Mouse (Mus musculus) liver, adult (tissue): ENCODE results near the gene Klhl29.

Source experiments
- GATA4 ChIP-seq: IDR thresholded peaks from 2 replicates; pipeline ENCODE4 v1.6.1; 2014; ENCODE audit warnings: mild to moderate bottlenecking, low read length; ENCODE audit not compliant: insufficient replicate concordance

Klhl29 gene

DNA sequence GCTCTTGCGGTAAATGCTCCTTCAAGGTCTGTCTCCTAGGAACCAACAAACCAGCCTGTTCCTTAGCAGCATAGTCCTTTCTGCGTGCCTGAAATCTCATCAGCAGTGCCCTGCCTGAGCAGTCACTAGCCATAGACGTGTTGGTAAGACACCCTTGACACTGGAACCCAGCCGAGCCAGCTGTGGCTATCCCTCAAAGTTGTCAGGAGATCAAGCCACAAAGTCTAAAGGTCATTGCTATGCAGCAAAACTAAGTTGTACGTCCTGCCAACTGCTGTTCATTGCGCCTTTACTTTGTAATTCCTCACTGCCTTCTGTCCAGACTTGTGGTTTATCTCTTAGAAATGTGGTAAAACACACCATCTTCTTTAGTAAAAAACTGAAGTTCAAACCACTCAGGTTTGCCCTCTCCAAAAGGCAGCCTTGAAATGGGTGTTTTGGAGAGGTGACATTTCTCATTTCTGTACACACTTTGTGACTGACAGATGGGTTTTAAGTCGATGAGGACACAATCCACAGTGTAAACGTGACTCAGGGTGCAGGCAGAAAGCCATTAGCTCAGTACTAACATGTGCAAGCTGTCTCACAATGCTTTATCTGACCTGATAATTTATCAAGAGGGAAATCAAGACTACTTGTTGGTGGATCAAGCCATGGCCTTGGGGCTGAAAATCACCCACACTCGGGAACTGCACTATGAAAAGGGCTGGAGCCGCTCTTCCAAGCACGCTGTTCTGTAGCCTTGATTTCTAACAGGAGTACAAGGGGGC is 171.2 kb downstream of the Klhl29 start:
- TF ChIP-seq GATA4: no peak

DNA sequence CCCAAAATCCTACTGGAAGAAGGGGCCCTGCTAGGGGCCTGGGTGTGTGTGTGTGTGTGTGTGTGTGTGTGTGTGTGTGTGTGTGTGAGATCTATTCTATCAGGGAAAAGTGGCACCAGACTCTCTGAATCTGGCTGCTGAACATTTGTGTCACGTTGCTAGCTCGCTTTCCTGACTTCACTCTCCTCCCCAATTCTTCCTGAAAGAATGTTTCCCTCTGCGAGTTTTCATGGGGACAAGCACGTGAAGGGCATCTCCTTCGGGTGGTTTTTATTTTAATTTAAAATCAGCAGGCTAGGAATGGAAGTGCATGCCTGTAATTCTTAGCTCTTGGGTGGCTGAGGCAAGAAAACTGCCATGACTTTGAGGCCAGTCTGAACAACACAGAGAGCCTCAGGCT is 172.1 kb downstream of the Klhl29 start:
- no peak for TF ChIP-seq GATA4

DNA sequence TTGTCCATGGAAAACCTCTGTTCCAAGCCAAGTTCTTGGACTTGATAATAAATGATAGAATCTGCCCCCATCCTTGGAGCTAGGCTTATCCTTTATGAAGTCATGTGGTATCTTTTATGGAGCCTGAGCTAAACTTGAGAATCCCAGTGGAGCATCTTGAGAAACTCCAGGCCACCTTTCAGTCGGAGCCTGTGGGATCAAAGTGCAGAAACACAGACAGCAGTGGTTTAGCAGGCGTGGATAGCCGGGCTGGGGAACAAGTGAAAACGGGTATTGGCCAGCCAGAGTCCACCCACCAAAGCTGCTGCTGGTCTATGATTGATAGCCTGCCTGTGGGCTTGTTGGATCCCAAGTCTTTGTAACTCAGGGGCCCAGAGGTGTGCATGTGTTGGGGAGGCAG is 177.2 kb downstream of the Klhl29 start:
- TF ChIP-seq GATA4: no peak

DNA sequence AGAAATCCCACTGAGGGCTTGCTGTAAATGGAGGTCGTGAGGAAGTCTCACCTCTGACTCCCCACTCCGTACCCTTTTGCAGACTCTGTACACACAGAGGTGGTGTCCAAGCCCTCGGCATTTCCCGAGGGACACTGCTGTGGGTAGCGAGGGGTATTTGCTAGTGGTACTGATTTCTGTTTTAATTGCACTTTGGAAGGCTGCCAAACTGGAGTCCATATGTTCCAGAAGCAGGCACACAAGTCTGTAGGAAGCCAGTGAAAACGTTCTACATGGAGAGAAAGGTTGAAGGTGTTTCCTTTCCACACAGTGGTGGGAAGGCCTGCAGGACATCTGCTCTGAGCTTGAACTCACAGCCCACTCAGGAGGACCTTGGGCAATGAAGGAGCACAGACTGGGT is 181.3 kb downstream of the Klhl29 start:
- TF ChIP-seq GATA4: no peak

DNA sequence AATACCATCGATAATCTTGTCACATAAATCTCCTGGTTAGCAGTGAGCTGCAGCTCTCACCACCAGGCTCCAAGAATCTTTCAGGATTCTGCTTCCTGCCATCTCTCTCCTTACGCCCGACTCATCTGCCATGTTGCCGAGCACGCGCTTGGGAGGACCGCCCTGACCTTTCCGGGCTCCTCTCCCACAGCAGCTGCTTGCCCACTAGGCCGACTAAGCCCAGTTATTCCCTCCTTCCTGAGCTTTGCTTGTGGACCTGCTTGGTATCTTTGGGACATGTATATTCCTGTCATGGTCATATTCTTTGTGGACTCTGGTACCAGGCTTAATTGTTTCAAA is 183.1 kb downstream of the Klhl29 start:
- no peak for TF ChIP-seq GATA4

DNA sequence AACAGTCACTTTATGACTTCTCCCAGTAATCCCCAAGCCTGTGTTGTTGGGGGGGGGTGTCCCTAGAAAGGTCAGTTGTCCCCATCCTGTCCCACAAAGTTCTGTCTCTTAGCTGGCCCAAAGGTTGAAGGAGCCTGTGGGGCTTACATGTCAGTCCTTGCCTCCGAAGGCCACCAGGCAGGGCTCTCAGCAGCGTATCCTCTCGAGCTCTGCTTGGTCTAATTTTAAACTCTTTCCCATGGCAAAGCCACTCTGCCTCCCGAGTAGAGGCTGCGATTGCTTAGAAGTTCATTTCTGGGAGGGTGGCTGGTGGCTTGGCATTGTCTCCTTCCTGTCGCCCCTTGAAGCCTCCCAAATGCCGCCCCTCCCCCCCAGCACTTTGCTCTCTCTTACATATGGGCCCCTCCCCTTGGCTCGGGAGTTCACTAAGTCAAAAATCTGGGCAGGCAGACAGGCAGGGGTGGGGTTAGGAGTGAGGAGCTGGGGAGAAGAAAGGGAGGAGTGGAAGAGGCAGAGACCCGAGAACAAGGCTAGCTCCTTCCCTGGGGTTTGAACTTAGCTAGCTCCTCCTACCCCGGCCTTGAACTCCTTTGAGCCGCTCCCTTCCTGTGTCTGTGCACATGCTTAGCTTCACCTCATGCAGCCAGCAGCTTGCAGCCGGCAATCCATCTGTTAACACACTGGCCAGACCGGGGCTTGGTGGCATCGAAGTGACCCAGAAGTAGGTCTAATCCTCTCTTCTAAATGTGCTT is 183.7 kb downstream of the Klhl29 start:
- TF ChIP-seq GATA4: no peak

DNA sequence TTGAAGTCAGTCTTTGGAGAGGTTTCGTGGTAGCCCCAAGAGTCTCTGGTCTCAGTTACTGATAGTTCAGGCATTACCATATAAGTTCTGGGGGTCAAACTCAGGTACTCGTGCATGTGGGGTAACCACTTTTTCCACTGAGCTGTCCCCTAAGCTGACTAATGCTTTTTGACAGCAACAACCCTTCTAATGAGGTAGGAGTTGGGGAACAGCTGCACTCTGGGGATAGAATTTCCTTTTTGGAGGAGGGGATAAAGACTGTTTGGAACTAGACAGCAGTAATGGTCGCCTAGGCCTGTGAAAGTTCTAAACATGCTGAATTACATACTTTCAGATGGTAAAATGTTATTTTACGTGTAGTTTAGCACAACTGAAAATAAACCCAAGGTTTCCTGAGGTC is 184.3 kb downstream of the Klhl29 start:
- no peak for TF ChIP-seq GATA4

DNA sequence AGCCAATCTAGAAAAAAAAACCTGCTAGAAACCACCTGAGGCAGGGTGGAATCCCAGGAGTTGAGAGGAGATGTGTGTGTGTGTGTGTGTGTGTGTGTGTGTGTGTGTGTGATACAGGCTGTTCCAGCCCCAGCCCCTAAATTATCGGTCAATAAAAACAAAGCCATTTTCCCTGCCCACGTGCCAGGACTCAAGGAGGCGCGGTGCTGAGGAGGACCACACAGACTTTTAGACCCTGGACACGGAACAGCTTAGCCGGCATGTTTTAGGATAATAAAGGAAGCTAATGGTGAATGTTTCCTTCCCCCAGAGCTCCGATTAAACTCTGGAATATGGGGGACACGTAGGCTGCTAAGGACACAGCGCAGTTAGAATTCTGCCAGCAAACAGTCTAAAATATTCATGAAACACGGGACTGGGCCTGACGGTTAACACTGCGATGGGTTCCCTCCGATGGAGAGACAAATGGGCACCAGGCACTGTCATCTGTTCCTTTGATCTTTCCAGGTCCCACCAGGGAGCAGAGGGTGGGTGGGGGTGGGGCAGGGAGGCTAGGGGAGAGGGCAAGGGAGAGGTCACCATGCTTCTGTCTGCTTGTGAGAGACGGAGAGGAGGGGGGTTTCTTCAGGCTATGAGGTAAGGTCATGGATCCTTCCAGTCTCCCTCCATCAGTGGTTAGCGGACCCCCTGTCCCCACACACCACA is 185.9 kb downstream of the Klhl29 start:
- TF ChIP-seq GATA4: no peak

DNA sequence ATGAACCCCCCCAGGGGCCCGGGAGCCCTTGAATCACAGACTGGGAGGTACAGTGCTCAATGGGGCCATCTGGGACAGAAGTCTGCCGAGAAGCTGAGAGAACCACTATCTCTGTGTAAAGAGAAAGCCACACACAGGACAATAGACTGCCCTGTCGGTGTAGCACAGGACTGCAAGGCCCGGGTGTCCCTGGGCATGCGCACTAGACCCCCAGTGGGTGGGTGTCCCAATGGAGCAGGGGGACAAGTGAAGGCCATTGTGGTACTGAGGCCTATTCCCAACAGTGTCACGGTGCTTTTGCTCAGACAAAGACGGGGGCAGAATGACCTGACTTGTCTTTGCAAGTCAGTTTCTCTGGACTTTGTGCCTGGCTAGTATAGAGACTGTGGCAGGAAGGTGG is 186.6 kb downstream of the Klhl29 start:
- no peak for TF ChIP-seq GATA4

DNA sequence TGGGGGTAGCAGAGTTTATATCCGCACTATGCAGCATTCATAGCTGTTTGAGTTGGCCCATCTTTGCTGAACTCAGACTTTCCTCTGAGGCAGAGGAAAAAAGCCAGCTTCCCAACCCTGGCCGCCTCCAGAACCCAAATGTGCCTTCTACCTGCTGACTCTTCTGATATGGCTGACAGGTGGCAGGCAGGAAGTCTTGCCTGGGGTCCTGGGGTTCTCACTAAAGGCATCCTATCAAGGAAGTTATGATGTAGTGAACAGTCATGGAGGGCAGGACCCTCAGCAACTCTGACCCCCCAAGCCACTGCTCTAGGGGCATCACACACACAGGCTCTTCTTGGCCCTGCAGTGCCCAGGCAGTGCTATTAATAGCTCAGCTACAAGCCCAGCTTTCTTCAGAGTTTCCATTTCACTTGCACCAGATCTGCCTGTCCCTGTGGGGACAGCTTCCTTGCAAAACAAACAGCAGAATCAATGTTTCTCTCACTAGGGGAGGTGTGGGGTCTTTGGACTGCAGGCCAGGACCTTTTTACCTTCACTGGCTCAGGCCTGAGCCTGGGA is 187.6 kb downstream of the Klhl29 start:
- TF ChIP-seq GATA4: no peak

DNA sequence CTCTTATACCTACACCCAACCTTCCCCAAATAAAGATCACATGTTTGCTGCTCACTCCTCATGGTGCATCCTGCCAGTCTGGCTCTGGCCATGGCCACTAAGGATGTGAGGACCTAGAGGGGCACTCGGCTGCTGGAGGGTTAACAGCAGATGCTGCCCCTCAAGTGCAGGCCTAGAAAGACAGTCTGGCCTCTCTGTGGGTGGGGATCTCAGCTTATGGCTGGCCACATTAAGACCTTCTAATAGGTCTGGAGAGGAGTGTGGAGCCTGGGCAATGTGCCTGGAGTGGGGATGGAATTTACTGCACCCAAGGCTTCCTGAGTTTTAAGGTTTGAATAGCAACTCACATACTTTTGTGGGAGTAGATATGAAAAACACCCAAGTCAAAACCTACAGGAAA is 188.8 kb downstream of the Klhl29 start:
- TF ChIP-seq GATA4: no peak

DNA sequence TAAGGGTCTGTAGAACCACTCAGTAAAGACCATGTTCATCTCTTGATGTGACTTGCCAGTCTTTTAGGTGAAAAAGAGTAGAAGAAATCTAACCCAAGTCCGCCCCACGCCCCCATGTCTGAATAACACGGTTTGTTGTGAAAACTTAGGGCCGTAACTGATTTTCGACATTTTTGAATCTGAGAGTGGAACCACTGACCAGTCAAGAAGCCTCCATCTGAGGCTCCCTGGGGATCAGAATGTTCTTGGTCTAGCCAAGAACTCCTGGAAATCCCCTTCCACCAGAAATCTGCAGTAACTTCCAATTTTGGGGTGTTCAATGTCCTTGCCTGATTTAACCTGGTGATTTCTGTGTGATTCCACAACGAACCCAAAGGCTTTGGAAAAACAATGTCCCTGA is 189.9 kb downstream of the Klhl29 start:
- no peak for TF ChIP-seq GATA4

DNA sequence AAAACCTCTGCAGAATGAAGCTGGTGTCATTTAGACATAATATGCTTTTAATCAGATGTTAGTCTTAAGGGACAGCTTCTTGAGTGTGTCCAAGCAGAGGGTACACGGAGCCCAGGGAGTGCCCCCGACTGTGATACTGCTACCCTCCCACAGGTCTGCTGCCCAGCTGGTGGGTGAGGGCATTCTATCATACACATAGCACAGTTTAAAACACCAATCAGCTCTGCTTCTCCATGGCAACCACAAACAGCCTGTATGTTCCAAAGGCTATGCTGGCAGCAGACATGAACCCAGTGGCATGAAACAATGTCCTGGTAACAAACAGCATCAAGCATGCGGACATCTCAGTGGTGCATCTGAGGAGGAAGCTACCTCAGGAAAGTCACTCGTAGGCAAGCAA is 192.9 kb downstream of the Klhl29 start:
- TF ChIP-seq GATA4: no peak

DNA sequence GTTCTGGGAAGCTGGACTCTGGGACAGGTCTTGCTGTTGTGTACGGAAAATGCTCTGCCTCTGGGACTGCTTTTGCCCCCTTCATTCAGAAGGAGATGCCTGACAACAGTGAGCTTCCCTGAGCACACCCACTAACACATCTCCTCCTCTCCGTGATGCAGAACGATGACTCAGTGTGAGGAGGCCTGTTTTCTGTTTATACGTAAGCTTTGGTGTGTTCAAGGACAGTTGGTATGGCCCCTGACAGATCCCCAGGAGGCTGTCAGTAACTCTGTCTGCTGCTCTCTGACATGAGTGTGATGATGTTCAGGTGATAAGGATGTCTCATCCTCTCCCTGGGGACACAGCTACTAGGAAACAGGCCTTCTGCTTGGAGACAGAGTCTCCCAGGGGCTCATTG is 193.3 kb downstream of the Klhl29 start:
- TF ChIP-seq GATA4: no peak

DNA sequence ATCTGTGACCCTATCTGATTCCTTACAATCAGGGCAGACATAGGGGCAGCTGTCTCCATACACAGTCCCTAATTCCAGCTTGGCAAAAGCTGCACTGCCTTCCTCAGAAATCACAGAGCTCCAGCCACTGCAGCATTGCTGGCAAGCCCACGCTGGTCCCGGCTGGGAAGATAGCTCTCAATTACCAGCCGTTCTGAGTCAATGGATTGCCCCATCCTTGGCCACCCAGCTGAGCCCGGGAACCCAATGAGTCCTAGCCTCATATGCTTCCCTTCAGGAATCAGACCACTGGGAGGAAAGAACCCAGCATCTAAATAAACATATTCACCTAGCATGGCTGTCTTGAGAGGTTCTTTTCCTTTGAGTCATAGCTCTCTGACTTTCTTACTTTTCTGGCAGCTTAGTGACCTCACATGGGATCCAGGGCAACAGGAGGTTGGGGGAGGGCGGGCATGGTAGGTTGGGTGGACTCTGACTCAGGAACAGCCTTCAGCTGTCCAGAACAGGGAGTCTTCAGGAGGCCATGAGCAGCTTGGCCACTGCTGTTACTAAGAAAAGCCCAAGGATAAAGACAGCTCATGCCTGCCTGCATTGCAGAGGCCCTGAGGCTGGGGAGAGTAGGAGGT is 198.7 kb downstream of the Klhl29 start:
- no peak for TF ChIP-seq GATA4
